Mouse (Mus musculus) liver, postnatal 0 days (tissue): ENCODE measurements at regions not wholly inside any gene's neighbourhood (a gene's known extent, or its start where the extent isn't known, plus 50 kb on each side); places are given as distances from the start of the nearest gene placed in this dataset.

Experiments used
- CTCF ChIP-seq: sonication (generic); IDR thresholded peaks from 2 replicates; pipeline ENCODE4 v1.5.1; 2016; ENCODE audit warnings: antibody characterized with exemption, low read depth
- EP300 ChIP-seq: IDR thresholded peaks from 2 replicates; pipeline ENCODE4 v1.6.1; 2016; ENCODE audit warnings: antibody characterized with exemption, low read depth, mild to moderate bottlenecking

- TF ChIP-seq EP300 (no peak), CTCF (no peak)
These were observed 88.6 kb upstream of the Cops8 start for GRCm38 (mm10) chr1:90514176-90514575.
